Mouse (Mus musculus) liver, postnatal 0 days (tissue): ENCODE data around the gene Ppil4.

Source experiments
- CTCF ChIP-seq: sonication (generic); IDR thresholded peaks from 2 replicates; pipeline ENCODE4 v1.5.1; 2016; ENCODE audit warnings: antibody characterized with exemption, low read depth
- EP300 ChIP-seq: IDR thresholded peaks from 2 replicates; pipeline ENCODE4 v1.6.1; 2016; ENCODE audit warnings: antibody characterized with exemption, low read depth, mild to moderate bottlenecking

DNA sequence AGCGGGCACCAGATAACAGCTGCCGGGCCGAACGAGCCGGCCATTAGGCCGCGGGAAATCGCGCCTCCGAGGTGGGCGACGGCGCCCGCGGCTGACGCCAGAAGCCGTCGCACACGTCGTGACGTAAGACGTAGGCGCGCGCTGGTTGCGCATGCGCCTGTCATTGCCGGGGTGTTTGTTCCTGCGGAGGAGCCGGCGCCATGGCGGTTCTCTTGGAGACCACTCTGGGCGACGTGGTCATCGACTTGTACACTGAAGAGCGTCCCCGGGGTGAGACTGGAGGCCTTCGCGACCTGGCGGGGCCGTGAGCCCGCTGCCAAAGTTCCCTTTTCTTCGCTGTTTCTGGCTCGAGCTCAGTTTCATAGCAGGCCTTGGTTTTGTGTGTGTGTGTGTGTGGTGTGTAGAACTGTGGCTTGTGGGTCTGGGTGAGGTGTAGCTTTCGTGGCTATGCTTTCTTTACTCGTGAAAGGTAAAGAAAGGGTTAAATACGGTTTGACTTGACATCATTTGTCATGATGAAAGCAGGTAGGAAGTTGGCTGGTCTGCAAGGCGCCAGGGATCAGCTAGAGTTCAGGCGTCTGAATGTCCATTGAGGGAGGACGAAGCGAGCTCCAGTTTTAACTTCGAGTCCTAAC lies at the start of gene Ppil4, which contains the start of gene Ginm1:
- TF ChIP-seq CTCF (no peak), EP300 (no peak)
